Mouse (Mus musculus) adrenal gland, postnatal 36 days (tissue): ENCODE measurements around the gene Des. TPM values are rescaled to one million over a fixed set of nuclear protein-coding genes. Genes with fewer than 3 reads are reported as not detected.

Source experiments
- DNase-seq, 2 experiments: peaks; one replicate each; pipeline ENCODE4 v3.0.0; 2021; ENCODE audit warnings: mixed read lengths in 1 of 2
- total RNA-seq, 2 experiments: library from RNA; stranded (reverse); gene quantifications; 2 replicates each; pipeline ENCODE4 v1.2.3; 2021

The Des gene
- total RNA-seq, 2 experiments from 2014 or later, result 18.6 to 19.5 TPM

- DNase-seq, result no peak
Measured at GRCm38 (mm10) chr1:75345036-75345935, 14.8 kb upstream of the Des start.

- DNase-seq, result peak; percentile 13 to 50
Measured at GRCm38 (mm10) chr1:75347279-75347678, 12.8 kb upstream of the Des start.

DNA sequence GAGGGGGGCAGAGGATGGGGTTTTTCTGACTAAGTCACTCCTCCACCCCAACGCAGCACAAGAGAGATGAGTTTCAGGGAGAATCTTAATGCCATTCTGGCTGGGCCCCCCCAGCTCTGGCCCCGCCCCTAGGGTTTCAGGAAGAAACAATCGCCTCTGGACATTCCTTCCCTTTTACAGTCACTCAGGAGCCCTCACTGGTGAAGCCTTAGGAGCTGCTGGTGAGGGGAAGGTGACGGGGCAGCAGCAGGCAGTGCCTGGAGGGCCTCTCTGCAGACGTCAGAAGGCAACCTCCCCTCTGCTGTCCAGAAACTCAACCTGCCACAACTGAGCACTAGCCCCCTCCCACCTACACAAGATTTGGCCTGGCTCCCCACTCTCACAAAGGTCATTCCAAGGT, 10.9 kb upstream of the Des start:
- DNase-seq, result no peak

DNA sequence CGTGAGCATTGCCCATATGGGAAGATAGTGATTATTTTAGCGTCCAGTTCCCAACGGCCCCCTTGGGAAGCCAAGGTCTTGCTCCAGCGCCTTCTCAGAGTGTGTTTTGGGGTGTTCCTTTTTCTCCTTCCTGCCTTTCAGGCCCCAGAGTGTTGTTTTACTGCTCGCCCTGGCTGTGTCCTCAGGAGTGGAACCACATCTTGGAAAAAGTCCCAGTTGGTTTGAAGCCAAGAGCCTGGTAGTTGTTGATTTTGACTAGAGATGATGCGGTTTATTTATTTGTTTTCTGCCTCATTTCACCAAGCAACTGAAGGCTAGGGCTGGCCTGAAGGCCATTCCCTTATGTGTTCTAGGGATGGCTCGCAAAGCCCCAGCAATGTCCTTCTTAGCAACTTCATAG, 2.9 kb upstream of the Des start:
- DNase-seq, result peak; percentile 66 to 73

- DNase-seq, result no peak
Measured at GRCm38 (mm10) chr1:75358009-75358408, 2.1 kb upstream of the Des start.

- DNase-seq, result no peak
Measured at GRCm38 (mm10) chr1:75359346-75359745, 783 bp upstream of the Des start.

DNA sequence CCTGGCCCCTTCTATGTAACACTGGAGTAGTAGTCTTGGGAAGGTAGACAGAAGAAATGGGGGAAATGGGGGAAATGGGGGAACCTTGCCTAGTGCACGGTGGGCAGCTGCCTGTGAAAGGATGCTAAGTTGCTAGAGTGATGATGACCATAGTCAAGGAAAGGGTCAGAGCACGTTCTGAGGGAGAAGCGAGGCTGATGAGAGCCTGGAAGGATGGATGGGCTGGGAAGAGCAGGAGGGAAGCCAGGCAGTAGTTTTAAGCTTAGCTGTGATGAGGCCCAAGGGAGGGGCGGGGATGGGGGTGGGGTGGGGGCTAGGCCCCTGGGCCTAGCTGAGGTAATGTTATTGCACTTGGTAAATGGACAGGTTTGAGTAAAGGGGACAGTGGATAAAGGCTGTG, 994 bp downstream of the Des start:
- DNase-seq, result no peak

DNA sequence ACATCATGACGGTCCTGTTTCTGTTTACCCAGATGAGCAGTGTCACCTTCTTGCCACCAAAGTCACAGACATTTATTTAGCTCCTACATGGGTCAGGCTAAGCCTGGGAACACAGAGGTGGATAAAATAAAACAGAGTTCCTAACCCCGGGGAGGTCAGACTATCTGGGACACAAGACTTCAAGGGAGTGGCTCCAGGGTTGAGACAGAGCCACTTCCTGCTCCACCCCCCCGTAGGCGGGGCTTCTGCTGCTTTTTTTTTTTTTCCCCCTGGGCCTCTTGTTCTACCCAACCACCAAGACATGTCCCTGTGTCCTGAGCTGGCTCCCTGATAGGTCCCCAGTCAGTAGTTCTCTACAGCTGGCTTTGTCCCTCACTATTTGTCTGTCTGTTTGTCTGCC, 1.6 kb downstream of the Des start:
- DNase-seq, result no peak

- DNase-seq, result no peak
Measured at GRCm38 (mm10) chr1:75363868-75364267, 3.7 kb downstream of the Des start.

GRCm38 (mm10) chr1:75365510-75366137, 5.5 kb downstream of the Des start:
- DNase-seq, result no peak

DNA sequence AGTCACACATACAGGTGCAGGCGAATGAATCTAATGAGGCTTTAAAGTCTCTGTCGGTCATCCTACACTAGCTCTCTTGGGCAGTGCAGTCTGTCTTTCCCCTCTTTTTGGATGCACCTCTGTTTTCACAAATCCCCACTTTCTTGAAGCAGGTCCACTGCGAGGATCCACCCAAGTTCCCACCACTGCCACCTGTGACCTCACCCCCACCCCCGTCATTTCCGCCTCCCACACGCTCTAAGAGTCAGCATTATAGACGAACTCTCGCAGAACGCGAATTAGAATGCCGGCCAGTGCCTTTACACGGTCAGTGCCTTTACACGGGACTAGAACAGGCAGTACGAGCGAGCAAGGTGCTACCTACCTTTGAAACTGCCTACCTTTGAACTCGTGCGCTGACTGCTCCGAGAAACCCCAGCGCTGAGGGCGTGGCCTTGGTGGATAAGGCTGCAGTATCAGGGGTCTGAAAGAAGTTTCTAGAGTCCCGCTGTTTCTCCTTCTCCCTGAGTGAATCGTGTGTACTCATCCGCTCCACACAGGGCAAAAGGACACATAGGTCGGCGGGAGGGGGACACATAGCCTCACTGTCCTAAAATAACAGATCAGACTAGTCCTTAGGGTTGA, 9.3 kb downstream of the Des start:
- no peak for DNase-seq

DNA sequence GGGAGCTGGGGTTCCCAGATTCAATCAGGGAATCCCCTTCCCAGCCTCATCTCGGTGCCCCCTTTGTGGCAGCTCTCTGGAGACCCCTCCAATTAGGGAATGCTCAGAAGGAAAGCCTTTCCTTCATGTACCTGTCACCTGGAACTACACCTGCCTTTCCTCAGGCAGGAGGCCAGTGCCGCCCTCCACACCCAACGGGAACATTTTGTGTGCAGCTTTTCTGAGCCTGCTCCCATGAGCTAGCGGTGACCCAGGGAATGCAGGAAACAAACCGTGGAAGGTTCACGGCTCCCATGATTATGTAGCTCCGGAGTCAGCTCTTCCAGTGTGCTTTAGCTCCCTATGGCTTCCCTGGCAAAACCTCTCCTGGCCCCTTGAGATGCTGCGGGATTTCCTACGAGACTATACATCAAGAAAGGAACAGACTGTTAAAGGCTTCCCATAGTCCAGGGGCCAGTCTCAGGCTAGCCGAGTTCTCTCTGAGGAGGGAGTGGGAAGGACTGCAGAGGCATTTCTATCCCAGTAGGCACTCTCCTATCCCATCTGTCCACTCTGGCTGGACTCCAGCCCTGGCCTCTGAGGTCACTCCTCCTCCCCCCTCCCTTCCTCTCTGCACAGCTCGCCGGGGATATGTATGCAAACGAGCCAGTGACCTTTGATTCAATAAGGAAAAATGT, 10.0 kb downstream of the Des start:
- DNase-seq, result peak; percentile 80 to 85

- DNase-seq, result peak; percentile 79 to 80
Measured at GRCm38 (mm10) chr1:75371317-75372095, 11.4 kb downstream of the Des start.

- no peak for DNase-seq
Measured at GRCm38 (mm10) chr1:75372450-75372849, 12.3 kb downstream of the Des start.

DNA sequence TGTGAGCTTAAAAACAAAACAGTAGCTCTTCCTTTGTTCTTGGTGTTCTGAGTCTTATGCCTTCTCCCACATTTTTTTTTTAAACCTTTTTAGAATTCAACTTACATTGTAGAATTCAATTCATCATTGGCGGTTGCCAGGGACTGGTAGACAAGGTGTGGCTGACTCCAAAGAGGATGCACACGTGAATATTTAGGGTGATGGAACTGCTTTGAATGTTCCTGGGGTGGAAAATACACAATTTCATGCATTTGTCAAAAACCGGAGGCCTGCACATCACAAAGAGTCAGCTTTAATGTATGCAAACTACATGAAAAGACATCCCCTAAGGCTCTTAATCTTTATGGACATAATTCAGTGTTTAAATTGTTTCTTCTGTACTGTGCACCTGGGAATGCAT, 13.1 kb downstream of the Des start:
- DNase-seq, result no peak

DNA sequence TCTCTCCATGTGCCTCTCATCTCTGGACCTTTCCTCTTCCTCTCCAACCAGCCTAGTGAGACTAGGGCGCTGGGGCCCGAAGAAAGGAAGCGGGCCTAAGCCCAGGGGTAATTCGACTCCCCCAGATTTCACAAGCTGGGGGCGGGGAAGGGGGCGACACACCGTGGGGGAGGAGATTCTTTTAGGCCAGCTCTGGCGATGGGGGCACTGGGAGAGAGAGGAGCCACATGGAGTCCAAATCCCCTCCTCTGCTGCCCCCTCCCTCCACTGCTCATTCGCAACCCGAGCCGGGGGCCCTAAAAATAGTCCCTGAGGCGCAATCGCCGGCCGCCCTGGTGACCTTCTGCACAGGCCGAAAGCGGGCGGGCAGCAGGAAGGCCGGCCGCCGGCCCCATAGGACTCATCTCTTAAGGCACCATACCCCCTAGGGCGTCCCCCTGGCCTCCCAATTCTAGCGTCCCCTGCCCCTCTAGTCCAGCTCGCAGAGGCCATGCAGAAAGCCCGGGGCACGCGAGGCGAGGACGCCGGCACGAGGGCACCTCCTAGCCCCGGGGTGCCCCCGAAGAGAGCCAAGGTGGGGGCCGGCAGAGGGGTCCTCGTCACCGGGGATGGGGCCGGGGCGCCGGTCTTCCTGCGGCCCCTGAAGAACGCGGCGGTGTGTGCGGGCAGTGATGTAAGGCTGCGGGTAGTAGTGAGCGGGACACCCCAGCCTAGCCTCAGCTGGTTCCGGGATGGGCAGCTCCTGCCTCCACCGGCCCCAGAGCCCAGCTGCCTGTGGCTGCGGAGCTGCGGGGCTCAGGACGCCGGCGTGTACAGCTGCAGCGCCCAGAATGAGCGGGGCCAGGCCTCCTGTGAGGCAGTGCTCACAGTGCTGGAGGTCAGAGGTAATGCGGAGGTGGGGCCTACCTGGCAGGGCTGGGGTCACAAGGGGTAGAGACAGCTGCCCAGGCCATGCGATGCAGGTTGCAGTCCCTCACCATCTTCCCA, 15.1 kb downstream of the Des start, which contains the start of gene Speg:
Speg (plus strand) TSS at position 348 of the 987 bp plus-strand sequence.
- DNase-seq, result no peak

DNA sequence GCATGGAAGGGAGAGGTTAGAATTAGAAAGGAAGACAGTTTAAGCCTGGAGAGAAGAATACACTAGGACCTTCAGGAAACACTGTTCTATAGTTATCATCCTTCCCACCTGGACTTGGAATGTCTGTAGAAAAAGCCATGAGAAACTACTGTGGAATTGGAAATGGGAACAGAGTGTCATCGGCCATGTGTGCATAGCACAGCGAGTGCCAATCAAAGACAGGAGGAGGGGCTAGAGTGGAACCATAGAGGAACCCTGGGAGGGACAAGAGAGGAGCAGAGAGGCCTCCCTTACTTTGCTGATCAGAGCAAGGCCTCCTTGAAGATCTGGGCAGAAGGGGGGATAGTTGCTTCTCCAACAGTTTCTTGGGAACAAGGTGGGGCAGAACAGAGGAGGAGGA, 19.1 kb downstream of the Des start:
- DNase-seq, result no peak

DNA sequence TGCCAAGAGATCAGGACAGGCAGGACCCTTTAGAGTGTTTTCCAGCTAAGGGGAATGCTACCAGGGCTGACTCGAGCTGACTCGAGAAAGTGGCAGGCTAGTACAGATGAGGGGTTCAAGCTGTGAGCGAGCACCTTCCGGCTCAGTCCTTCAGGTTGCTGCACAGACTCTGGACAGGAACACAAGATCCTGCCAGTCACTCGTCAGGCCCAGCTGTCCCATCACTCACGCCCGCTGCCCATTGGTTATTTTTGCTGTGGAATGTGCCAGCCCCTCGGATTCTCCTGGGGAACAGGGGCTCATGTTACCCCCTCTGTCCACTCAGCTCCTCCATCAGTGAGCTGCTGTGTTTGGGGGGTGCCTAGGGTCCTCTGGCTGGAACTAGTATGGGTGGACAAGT, 19.8 kb downstream of the Des start:
- DNase-seq, result no peak

DNA sequence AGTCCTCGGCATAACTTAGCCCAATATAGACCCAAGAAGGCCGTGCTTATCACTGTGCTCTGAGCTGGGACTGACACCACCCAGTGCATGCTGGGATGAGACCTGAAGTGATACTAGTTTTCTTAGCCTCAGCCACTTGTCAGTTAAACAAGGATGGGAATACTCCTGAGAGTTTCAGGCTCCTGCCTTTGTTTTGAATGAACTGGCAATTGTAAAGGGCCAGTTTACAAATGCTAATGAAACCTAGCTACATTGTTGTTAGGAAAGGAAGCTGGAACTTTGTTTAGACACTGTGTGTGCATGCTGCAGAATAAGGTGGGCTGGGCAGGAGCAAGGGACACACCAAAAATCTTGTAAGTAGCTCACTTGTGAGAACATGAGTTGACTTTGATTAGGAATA, 20.8 kb downstream of the Des start:
- DNase-seq, result no peak
